Mouse (Mus musculus) layer of hippocampus, postnatal 10 days (tissue): ENCODE measurements around the gene Tac4. TPM values are rescaled to one million over a fixed set of nuclear protein-coding genes. Genes with fewer than 3 reads are reported as not detected.

Experiments used
- DNase-seq, 2 experiments: peaks; one replicate each; pipeline ENCODE4 v3.0.0; 2021; ENCODE audit warnings: low spot score in 2 of 2
- total RNA-seq, 2 experiments: library from RNA; stranded (reverse); gene quantifications; 2 replicates each; pipeline ENCODE4 v1.2.3; 2021

Tac4 gene
- total RNA-seq, 2 experiments from 2014 or later: not detected

GRCm38 (mm10) chr11:95259088-95259849 lies 2.1 kb upstream of the Tac4 start:
- DNase-seq: peak; percentile 95 to 96

- DNase-seq: no peak
Measured at GRCm38 (mm10) chr11:95263816-95264454, 2.6 kb downstream of the Tac4 start.

- DNase-seq: no peak
Measured at GRCm38 (mm10) chr11:95264455-95265013, 3.2 kb downstream of the Tac4 start.

GRCm38 (mm10) chr11:95266540-95267245 lies 5.4 kb downstream of the Tac4 start:
- no peak for DNase-seq

- DNase-seq: no peak
Measured at GRCm38 (mm10) chr11:95273661-95274060, 12.3 kb downstream of the Tac4 start.

- no peak for DNase-seq
Measured at GRCm38 (mm10) chr11:95274613-95275012, 13.3 kb downstream of the Tac4 start.

GRCm38 (mm10) chr11:95276056-95276455 lies 14.7 kb downstream of the Tac4 start:
- no peak for DNase-seq

- DNase-seq: no peak
Measured at GRCm38 (mm10) chr11:95279061-95279659, 17.8 kb downstream of the Tac4 start.

GRCm38 (mm10) chr11:95282331-95282730 lies 21.0 kb downstream of the Tac4 start:
- no peak for DNase-seq

- DNase-seq: no peak
Measured at GRCm38 (mm10) chr11:95291998-95292397, 30.7 kb downstream of the Tac4 start.

GRCm38 (mm10) chr11:95293017-95293624 lies 31.8 kb downstream of the Tac4 start:
- no peak for DNase-seq

- DNase-seq: no peak
Measured at GRCm38 (mm10) chr11:95295736-95296135, 34.4 kb downstream of the Tac4 start.

- DNase-seq: no peak
Measured at GRCm38 (mm10) chr11:95298146-95298545, 36.8 kb downstream of the Tac4 start.

GRCm38 (mm10) chr11:95299886-95300285 lies 38.6 kb downstream of the Tac4 start:
- no peak for DNase-seq

GRCm38 (mm10) chr11:95301772-95302171 lies 40.4 kb downstream of the Tac4 start:
- DNase-seq: no peak

GRCm38 (mm10) chr11:95305600-95305999 lies 44.3 kb downstream of the Tac4 start:
- no peak for DNase-seq

- no peak for DNase-seq
Measured at GRCm38 (mm10) chr11:95307526-95307925, 46.2 kb downstream of the Tac4 start.

GRCm38 (mm10) chr11:95309510-95310006 lies 48.2 kb downstream of the Tac4 start:
- peak; percentile 96 to 98 for DNase-seq

- peak; percentile 95 to 96 for DNase-seq
Measured at GRCm38 (mm10) chr11:95310007-95310647, 48.8 kb downstream of the Tac4 start, which contains the start of gene Kat7. Gene Kat7, minus strand, starts transcription at chr11:95310246.
